Mouse (Mus musculus) ZHBTc4 (cell line): ENCODE results near the gene Jmjd8.
"Not testable (repeated sequence)": the region's sequence is repeated elsewhere in the genome, so short reads cannot be mapped to it uniquely, and the experiment has no call there.

Experiments
- DNase-seq: peaks from one replicate; pipeline ENCODE4 v3.0.0-alpha.2; 2011; ENCODE audit warnings: low read depth, low spot score

The Jmjd8 gene

GRCm38 (mm10) chr17:25828712-25829557, at the start of gene Jmjd8:
Gene Jmjd8, plus strand, starts transcription at chr17:25828867.
- peak; percentile 86 for DNase-seq

DNA sequence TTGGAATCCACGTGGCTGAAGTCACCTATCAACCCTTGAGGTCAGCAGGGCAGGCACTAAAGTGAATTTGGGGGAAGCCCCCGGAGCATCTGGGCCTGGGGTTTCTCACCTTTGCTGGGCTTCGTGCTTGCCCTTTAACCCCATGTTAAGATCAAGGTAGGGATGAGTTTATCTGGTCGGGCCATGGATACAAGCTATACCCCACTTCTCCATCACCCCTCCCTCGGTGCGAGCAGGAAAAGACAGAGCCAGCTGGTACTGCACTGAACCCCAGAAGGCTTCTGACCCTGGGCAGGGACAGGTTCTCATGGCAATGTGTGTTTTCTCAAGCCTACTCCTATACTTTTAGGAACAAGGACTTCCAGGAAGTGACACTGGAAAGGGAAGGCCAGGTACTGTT, 47.3 kb upstream of the Jmjd8 start:
- DNase-seq, result no peak

DNA sequence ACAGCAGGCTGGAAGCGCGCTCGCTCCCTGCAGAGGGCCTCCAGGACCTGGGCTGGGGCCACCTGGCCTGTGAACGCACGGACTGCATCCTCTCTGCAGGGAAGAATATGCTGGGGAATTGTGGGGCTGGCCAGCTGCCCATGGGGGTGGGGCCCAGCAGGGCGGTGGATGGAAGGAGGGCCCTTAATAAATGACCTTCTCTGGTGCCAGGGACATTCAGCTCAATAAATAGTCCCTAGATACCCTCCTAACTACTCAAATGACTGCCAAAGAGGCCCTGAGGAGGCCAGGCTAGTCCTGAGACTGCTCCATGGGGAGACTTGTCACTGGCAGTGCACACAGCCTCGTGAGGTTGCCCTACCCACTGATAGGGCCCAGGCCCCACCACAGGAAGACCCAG, 45.6 kb upstream of the Jmjd8 start:
- DNase-seq, result no peak

DNA sequence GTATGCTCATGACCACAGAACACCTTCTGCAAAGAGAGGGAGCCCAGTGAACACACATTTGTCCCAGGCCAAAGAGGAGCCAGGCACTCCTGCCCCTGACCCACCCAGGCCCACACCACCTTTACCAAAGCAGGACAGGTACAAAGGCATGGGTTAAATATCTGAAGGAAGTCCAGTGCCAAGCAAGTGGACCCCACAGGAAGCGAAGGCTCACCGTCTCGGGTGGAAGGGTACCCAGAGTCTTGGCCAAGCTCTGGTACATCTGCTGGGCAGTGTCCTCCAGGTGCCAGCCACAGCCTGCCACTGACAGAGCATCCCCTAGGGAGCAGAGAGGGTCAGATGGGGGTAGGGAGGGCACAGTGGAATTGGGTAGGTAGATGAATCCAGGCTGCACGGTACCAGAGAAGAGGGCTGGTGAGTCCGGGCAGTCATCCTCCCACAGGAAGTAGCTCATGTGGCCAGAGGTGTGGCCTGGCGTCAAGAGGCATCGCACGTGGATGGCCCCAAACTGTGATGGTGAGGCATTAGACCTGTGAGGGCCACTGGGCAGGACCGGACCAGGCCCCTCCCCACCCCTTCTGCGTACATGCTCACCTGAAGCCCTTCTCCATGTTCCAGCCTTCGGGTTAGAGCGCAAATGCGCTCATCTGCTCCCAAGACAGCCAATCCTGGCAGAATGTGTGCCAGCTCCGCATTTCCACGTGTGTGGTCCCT, 44.6 kb upstream of the Jmjd8 start:
- no peak for DNase-seq

- peak; percentile 97 for DNase-seq
Observed at GRCm38 (mm10) chr17:25785281-25785745, 43.4 kb upstream of the Jmjd8 start, which contains the start of gene Haghl. Gene Haghl, minus strand, starts transcription at chr17:25785673.

DNA sequence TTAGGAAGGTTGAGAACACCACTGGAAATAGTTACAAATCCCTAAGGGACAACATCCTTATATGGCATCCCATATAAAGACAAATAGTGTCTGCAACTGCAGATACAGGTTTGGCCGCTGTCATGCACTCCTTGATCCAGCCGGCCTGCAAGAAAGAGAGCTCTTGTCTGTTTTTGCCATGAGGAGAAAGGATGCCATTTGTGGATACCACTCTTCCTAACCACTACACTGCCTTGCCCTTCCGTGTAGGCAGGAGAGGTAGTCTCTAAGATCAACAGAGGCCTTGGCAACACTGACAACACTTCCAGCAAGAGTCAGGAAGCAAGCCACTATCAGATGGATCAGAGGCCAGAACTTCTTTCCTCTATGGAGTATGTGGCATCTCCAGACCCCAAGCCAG, 42.4 kb upstream of the Jmjd8 start, which contains the start of gene Ccdc78:
Gene Ccdc78, plus strand, starts transcription at position 301 of the 400 bp plus-strand sequence.
- DNase-seq, result no peak

DNA sequence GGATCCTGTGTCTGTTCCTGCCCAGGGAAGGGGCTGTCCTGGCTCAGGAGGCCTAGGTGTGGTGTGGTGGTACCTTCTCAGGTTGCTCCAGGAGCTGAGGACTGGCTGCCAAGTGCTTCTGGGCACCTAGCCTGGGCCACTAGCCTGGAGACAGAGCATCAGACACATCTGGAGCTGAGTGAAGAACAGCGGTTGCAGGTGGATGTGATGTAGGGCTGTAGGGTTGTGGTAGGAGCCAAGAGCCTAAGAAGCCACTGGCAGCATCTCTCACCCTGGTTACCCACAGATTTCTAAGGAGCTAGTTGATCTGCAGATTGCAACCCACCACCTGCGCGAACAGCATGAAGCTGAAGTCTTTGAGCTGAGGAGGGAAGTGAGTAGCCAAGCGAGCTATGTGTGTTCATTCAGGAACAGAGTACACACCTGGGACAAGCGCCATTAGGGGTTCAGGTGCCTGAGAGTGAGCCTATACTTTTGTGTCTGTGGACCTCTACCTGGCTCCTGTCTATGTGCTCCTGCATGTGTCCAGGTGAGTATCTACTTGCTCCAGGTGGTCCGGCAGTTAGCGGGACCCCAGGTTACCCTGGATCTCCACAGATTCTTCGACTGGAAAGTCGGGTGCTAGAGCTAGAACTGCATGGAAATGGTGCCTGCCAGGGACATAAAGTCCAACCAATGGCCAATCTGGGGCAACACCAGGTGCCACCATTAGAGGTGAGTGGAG, 41.7 kb upstream of the Jmjd8 start:
- no peak for DNase-seq

GRCm38 (mm10) chr17:25791320-25791842, 37.3 kb upstream of the Jmjd8 start:
- DNase-seq, result peak; percentile 47

- peak; percentile 81 for DNase-seq
Observed at GRCm38 (mm10) chr17:25791843-25792527, 36.7 kb upstream of the Jmjd8 start.

GRCm38 (mm10) chr17:25792615-25793014, 36.1 kb upstream of the Jmjd8 start, which contains the start of gene Fam173a:
Gene Fam173a, minus strand, starts transcription at chr17:25792901.
- peak; percentile 41 for DNase-seq

DNA sequence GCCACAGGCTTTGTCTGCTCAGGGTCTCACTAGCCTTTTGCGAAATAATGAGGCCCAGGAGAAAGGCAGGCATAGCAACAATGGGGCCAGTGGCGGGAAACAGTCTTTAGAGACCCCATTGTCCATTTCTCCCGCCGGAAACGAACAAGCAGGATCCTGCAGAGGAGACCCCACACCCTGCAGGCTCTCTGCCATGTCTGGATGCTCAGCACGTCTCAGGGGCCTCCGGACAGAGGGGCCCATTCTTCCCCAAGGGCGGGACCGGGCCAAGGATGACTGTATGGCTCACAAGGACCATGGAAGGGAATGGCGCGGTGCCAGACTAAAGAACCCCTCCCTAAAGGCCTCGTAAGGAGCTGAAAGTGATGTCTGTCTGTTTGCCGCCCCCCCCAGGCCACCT, 34.5 kb upstream of the Jmjd8 start:
- DNase-seq, result no peak

DNA sequence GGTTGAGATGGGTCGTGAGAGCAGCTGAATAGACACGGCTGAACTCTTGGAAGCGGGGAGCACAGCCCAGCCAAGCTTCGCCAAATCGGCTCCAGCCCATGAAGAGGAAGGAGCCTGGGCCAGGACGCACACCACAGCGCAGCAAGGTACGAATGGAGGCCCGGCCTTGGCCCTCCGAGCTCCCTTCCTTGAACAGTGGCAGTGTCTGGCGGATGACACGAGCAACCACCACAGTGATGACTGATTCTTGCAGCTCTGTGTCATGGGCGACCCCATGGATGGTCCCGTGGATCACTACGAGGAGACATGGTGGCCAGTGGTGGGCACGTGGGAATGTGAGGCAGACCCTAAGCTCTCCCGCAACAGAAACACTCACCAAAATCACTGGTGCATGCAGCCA, 33.7 kb upstream of the Jmjd8 start:
- no peak for DNase-seq

- no peak for DNase-seq
Observed at GRCm38 (mm10) chr17:25795609-25796092, 33.0 kb upstream of the Jmjd8 start, which contains the start of gene AC134908.4. Gene AC134908.4, minus strand, starts transcription at chr17:25795659.

GRCm38 (mm10) chr17:25796211-25796771, 32.4 kb upstream of the Jmjd8 start:
- no peak for DNase-seq

DNA sequence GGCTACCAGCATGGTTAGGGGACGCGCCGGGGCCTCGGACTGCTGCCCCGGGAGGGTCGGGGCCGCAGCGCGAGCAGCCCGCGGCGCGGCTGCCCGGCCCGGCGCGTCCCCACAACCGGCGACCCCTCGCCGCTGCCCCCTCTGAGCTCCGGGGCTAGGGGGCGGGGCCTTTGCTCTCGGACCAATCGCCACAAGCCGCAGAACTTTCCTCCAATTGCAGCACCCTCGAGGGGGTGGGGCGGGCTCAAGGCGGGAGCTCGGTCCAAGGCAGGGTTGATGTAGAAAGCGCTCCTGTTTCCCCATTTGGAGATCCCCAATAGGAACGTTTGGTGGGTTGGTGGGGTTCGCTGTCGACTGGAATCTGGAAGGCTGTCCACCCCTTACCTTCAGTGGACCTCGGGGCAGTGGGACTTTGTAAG, 31.7 kb upstream of the Jmjd8 start, which contains the start of gene Metrn:
Gene Metrn, minus strand, starts transcription at position 186 of the 419 bp plus-strand sequence.
- DNase-seq, result peak; percentile 90

DNA sequence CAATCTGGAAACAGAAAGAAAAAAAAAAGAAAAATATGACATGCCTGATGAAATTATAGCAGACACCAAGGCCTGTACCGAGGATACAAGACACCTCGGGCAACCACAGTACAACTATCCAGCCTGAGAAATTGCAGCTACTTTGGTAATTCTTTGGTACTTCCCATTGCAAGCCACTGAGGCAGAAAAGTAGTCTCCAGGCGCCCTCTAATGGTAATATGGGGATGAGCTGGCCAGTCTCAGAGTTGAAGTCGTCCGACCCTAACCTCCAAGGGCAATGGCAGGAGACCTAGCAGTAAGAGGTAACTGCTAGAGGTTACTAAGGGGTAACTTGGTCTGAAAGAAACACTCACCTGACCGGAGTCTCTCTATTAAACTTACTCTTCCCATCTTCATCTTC, 27.6 kb upstream of the Jmjd8 start:
- DNase-seq, result peak; percentile 82

DNA sequence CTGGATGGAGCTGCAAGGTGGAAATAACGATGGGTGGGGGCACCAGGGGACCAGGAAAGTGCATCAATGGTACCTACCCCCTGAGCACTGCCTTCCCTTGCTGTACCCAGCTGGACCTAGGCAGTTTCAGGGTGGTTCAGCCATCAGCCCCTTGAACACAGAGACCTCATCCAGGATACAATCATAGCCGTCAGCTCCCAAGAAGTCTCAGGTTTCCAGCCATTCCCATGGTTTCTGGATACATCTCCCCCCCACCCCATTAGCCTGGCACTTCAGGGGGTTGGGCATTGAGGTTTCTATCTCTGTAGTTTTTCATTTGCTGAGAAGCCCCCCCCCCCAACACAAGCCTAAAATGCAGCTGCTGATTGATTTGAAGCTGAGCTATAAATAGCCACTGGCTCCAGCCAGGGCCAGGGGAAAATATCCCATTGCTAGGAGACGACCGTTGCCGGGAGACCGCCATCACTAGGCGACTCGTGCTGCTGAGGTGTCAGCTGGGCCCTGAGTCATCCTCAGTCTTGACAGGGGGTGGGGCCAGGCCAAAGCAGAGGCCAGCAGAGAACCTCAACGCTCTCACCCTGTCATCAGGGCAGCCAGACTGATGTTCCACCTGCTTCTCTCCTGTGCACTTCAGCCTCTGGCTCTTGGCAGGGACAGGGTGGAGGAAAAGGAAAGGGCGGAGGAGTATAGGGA, 25.7 kb upstream of the Jmjd8 start:
- DNase-seq, result peak; percentile 39

- DNase-seq, result no peak
Observed at GRCm38 (mm10) chr17:25806507-25806906, 22.2 kb upstream of the Jmjd8 start.

- DNase-seq, result not testable (repeated sequence)
Observed at GRCm38 (mm10) chr17:25807452-25807851, 21.2 kb upstream of the Jmjd8 start.

DNA sequence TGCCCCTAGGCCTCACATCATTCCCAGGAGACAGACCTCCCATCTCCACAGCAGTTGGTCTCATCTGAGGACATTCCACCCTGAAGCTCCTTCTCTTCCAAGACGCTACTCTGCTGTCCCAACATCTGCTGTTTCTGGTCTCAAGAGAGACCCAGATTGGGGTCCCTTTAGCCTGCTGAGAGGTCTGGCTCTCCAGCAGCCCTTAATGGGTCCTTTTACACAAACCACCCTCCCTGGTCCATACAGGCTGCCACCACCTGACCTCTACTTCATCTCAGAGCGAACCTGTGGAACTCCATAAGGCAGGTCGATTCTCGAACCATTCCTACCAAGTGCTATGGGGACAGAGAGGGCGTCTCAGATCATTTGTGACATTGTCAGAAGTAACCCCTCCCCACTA, 20.6 kb upstream of the Jmjd8 start:
- DNase-seq, result no peak
